Mouse (Mus musculus) forebrain, embryonic 13.5 days (tissue): Measurements from ENCODE around the gene Cyth1. TPM values are rescaled to one million over a fixed set of nuclear protein-coding genes. Genes with fewer than 3 reads are reported as not detected.
A peak's percentile ranks its signal among the peaks of the same experiment; 100 is the strongest.

Experiments used
- ATAC-seq: fragments of 200-750 bp; cut with Nextera tagmentation; 2 replicates; pipeline ENCODE4 v1.8.0; 2017
- H3K27ac ChIP-seq: fragments of 300-500 bp; sonication (generic); 2 replicates; pipeline ENCODE4 v1.5.1; 2015; ENCODE audit warnings: inconsistent platforms, mild to moderate bottlenecking, moderate library complexity
- H3K27me3 ChIP-seq: fragments of 300-500 bp; sonication (generic); 2 replicates; pipeline ENCODE4 v1.6.1; 2015; ENCODE audit warnings: mild to moderate bottlenecking, inconsistent platforms
- H3K36me3 ChIP-seq: fragments of 300-500 bp; sonication (generic); 2 replicates; pipeline ENCODE4 v1.6.1; 2015; ENCODE audit warnings: mild to moderate bottlenecking, inconsistent platforms; ENCODE audit not compliant: poor library complexity, severe bottlenecking
- H3K4me1 ChIP-seq: fragments of 300-500 bp; sonication (generic); 2 replicates; pipeline ENCODE4 v1.6.1; 2015; ENCODE audit warnings: inconsistent platforms
- H3K4me2 ChIP-seq: fragments of 300-500 bp; sonication (generic); 2 replicates; pipeline ENCODE4 v1.6.1; 2015; ENCODE audit warnings: inconsistent platforms, mild to moderate bottlenecking, moderate library complexity
- H3K4me3 ChIP-seq: fragments of 300-500 bp; sonication (generic); 2 replicates; pipeline ENCODE4 v1.5.1; 2015; ENCODE audit warnings: mild to moderate bottlenecking, inconsistent platforms
- H3K9ac ChIP-seq: fragments of 300-500 bp; sonication (generic); 2 replicates; pipeline ENCODE4 v1.6.1; 2015; ENCODE audit warnings: mild to moderate bottlenecking, inconsistent platforms
- H3K9me3 ChIP-seq: fragments of 300-500 bp; sonication (generic); replicated peaks from 2 replicates; pipeline ENCODE4 v1.6.1; 2016; ENCODE audit warnings: inconsistent platforms
- WGBS: fragments of 180-500 bp; shearing (Covaris S2); methylation state at CpG from one replicate; pipeline ENCODE4 v1.1.7; 2015; 5-methylcytosine and 5-hydroxymethylcytosine counted together
- polyA plus RNA-seq: library from polyadenylated mRNA; unstranded; fragments of >200 nt; fragmentation: Nextera tagmentation; extraction: Ambion mirVana; gene quantifications from 2 replicates; pipeline ENCODE4 v1.2.1, GENCODE M21; 2015

The Cyth1 gene
- polyA plus RNA-seq, 1 experiment from 2014 or later: 22.7 TPM

DNA sequence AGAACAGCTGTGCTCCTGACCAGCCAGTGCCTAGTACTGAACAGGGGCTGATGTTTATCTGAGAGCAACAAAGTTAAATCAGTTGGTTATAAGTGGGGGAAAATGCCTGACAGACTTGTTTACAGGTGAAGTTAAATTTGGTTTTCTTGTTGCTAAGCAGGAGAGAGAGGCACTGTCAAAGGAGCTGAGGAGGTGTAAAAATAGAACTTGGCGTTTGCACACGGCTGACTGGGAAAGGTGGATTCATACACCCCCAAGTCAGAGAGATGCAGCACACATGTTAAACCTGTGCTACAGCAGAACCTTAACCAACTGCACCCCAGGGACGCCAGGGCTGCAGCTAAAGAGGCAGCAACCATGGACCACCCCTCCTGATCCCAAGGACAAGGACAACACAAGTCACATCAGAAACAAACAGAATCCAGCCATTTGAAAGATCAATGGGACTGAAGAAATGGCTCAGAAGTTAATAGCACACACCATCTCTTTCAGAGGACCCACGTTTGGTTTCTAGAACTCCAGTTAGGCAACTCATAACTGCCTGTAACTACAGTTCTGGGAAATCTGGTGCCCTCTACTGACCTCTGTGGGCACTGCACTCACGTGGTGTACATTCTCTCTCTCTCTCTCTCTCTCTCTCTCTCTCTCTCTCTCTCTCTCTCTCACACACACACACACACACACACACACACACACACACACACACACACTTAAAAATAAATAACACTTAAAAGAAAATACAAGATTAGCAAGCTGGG is 96.8 kb downstream of the Cyth1 start:
- no peak overlapping the region for H3K4me3 ChIP-seq
- no peaks in the 10 kb centered on the region for H3K27me3 ChIP-seq
- no peak overlapping the region for H3K9ac ChIP-seq
- 88% methylated on average over 5 of the region's 5 CpGs for WGBS
- H3K4me1 ChIP-seq: peaks cover 6% of the 10 kb centered on the region; the same call in 1 of the 2 replicates
- no peaks in the 10 kb centered on the region for H3K36me3 ChIP-seq
- H3K27ac ChIP-seq: no peak overlapping the region
- ATAC-seq: no peak
- H3K9me3 ChIP-seq: peaks cover 6% of the 10 kb centered on the region
- H3K4me2 ChIP-seq: no peak overlapping the region

DNA sequence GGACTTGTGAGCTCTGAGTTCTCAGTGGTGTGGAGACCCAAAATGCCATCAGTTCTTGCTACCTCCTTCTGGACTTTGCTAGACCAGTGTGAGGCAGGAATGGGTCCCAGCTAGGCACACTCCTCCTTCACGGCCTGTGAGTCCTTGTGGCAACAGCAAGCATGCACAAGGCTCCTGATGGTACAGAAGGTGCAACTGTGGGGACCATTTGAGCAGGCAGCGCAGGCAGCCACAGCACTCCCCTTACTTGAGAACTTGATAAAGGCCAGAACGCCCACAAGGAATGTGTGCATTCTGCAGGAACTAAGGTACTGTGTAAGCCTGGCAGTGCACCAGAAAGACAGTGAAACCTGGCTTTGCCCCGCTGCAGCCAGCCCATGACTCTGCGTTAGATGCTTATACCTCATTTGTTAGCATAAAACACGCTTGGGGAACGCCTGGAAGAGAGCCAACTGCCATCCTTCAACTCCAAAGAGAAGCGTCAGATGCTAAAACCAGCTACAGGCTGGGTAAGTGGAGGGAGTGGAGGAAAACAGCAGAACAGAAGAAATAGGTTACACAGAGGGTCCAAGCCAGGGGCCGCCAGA is 98.2 kb downstream of the Cyth1 start:
- no peaks in the 10 kb centered on the region for H3K9me3 ChIP-seq
- H3K36me3 ChIP-seq: no peaks in the 10 kb centered on the region
- WGBS: 60% methylated on average over 9 of the region's 9 CpGs
- H3K27ac ChIP-seq: peak overlapping the region; percentile 28; the same call in 1 of the 2 replicates
- ATAC-seq: no peak
- no peak overlapping the region for H3K9ac ChIP-seq
- H3K27me3 ChIP-seq: no peaks in the 10 kb centered on the region
- H3K4me2 ChIP-seq: no peak overlapping the region
- H3K4me3 ChIP-seq: no peak overlapping the region
- H3K4me1 ChIP-seq: peaks cover 6% of the 10 kb centered on the region; the same call in 1 of the 2 replicates

DNA sequence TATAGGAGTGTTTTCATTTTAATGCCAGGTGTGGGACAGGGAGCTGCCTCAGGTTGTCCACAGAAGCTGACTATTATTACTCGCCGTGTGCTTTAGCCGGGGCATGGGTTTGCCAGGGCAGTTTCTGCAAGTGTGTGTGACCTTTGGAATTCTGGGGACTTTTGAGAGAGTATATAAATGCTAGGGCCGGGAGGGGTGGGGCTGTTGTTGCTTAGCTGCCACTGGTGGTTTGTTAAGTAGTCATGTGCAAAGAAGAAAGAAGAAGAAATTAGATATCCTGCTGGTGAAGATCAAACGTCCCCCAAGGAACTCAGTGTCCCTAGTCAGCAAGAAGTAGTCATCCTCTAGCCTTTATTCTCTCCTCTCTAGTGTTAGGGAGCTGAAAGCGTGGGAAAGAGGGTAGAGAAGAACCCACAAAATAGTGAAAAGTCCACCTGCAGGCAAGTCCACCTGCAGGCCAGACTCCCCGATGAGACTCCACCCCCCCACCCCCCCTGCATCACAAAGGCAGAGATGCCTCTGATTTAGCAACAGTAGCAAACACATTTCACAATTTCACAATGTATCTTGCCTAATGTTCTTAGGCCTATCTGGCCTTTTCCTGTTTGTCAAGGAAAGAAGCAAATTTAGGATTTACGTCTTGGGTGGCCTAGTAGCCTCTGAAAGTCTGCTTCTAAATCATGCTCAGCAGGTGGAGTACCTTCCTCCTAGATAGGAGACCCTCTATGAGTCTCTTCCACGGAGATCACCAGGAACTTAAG is 100.3 kb downstream of the Cyth1 start:
- 70% methylated on average over 9 of the region's 9 CpGs for WGBS
- no peak overlapping the region for H3K27ac ChIP-seq
- no peaks in the 10 kb centered on the region for H3K9me3 ChIP-seq
- no peak overlapping the region for H3K4me2 ChIP-seq
- H3K9ac ChIP-seq: no peak overlapping the region
- H3K4me1 ChIP-seq: peaks cover 6% of the 10 kb centered on the region; the same call in 1 of the 2 replicates
- no peak overlapping the region for H3K4me3 ChIP-seq
- no peaks in the 10 kb centered on the region for H3K36me3 ChIP-seq
- no peak for ATAC-seq
- no peaks in the 10 kb centered on the region for H3K27me3 ChIP-seq

DNA sequence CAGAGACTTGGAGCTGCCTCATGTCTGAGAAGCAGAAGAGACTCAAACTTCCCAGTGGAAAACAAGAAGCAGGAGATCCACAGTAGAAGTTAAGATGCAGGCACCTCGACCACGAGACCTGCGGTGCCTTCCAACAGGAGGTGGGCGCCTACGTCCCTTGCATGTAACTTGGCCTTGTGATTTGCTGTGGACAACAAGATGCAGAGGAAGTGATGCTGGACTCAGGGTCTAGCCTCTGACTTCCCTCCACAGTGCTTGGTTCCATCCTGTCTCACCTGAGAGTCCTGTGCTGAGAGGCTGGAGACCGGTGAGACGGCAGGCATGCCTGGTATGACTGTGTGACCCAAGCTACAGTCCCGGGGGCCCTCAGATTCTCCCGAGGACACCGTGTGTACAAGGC is 101.9 kb downstream of the Cyth1 start:
- 93% methylated on average over 10 of the region's 10 CpGs for WGBS
- H3K9me3 ChIP-seq: no peaks in the 10 kb centered on the region

DNA sequence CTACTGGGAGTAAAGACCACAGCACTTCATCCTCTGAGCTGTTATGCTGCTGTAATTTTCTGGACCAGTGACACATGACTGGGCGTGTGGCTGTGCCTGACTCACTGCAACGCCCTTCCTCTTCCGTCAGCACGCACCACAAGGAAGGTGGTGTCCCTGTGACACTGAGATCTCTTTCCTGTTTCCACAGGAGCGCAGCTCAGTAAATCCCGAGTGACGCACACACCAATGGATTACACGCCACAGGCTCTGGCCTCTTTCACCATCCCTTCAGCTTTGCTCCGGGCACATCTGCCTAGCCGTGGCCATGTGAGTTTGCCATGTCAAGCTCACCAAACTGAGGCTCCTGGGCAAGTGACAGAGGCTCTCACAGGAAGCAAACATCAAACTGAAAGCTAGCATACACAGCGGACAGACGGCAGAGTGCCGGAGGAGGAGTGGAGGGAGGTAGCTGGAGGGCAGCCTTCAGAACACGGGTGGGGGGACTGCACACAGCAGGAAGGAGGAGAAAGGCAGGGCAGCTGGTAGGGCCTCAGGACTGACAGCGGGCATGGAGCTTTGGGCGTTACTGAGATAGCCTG is 102.5 kb downstream of the Cyth1 start:
- Histone ChIP-seq H3K9ac (no peak overlapping the region), H3K27ac (no peak overlapping the region), H3K4me1 (peaks cover 14% of the 10 kb centered on the region), H3K36me3 (no peaks in the 10 kb centered on the region), H3K9me3 (no peaks in the 10 kb centered on the region), H3K4me2 (no peak overlapping the region), H3K27me3 (no peaks in the 10 kb centered on the region), H3K4me3 (no peak overlapping the region)
- ATAC-seq: no peak
- 87% methylated on average over 16 of the region's 16 CpGs for WGBS

More for the DNA sequence above, 101.9 kb downstream of the Cyth1 start:
- Histone ChIP-seq H3K27me3 (no peaks in the 10 kb centered on the region), H3K36me3 (no peaks in the 10 kb centered on the region), H3K4me1 (peaks cover 14% of the 10 kb centered on the region), H3K4me3 (no peak overlapping the region), H3K4me2 (no peak overlapping the region), H3K27ac (no peak overlapping the region), H3K9ac (no peak overlapping the region)
- ATAC-seq: no peak

DNA sequence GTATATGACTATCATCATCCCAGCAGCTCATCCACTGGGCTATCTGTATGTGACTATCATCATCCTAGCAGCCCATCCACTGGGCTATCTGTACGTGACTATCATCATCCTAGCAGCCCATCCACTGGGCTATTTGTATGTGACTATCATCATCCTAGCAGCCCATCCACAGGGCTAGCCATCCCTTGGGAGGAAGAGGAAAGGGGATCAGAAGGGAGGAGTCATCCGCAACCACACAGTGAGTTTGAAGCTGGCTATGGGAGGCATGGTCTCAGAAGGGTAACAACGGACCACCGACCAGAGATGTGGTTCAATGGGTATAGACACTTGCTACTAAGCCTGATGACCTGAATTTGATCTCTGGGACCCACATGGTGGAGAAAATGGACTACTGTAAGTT is 103.3 kb downstream of the Cyth1 start:
- no peaks in the 10 kb centered on the region for H3K36me3 ChIP-seq
- no peak overlapping the region for H3K4me2 ChIP-seq
- no peak overlapping the region for H3K9ac ChIP-seq
- H3K27me3 ChIP-seq: no peaks in the 10 kb centered on the region
- no peak for ATAC-seq
- H3K4me1 ChIP-seq: peaks cover 10% of the 10 kb centered on the region
- no peaks in the 10 kb centered on the region for H3K9me3 ChIP-seq
- H3K27ac ChIP-seq: no peak overlapping the region
- H3K4me3 ChIP-seq: no peak overlapping the region
- 91% methylated on average over 4 of the region's 4 CpGs for WGBS

DNA sequence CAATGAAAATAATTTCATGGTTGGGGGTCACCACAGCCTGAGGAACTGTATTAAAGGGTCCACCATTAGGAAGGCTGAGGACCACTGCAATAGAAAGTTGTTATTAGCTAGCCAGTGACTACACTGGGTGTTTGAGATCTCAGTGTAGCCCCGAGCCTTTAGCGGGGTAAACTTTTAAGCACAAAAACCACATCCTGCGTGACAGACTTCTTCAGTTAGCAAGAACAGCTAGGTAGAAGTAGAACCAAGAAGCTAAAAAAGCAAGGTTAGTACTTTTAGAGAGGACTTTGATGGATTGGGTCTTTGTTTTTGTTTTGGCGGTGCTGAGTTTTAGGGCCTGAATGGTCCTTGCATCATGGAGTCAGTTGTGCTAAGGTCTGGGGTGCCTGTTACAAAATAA is 104.7 kb downstream of the Cyth1 start:
- 96% methylated on average over 4 of the region's 4 CpGs for WGBS
- Histone ChIP-seq H3K27ac (no peak overlapping the region), H3K4me3 (no peak overlapping the region), H3K9ac (no peak overlapping the region), H3K27me3 (no peaks in the 10 kb centered on the region), H3K4me2 (no peak overlapping the region), H3K4me1 (peaks cover 8% of the 10 kb centered on the region; the same call in 1 of the 2 replicates), H3K36me3 (no peaks in the 10 kb centered on the region), H3K9me3 (peaks cover 5% of the 10 kb centered on the region; the same call in 1 of the 2 replicates)
- no peak for ATAC-seq

DNA sequence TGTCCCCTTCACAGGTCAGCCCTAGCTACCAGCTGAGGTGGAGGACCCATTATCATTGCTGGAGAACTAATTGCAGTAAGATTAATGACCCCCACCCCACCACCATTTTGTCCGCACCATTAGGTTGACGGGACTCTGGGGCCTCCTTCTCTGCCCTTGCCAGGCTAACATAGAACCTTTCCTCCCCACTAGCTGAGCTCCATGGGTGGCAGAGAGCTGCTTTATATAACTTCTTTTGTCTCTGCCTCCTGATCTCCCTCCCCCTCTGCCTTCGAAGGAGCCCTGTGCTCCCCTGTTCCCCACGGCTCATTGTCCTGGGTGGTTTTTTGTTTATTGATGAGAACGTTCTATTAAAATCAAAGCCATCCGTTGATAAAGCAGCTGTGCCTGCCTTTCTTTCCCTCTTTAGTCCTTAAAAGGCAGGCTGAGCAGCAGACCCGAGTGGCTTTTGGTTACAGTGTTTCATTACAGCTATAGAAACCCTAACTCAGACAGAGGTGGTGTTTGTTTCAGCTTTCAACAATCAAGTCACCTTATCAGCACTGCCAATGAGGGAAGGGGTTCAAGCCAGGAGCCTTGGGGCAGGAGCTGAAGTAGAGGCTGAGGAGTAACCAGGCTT is 105.7 kb downstream of the Cyth1 start:
- no peaks in the 10 kb centered on the region for H3K36me3 ChIP-seq
- H3K4me3 ChIP-seq: no peak overlapping the region
- H3K27ac ChIP-seq: peak overlapping the region; percentile 15
- no peak overlapping the region for H3K4me2 ChIP-seq
- H3K9ac ChIP-seq: peak overlapping the region; percentile 26; the same call in 1 of the 2 replicates
- H3K4me1 ChIP-seq: peaks cover 8% of the 10 kb centered on the region; the same call in 1 of the 2 replicates
- no peak for ATAC-seq
- WGBS: 5% methylated on average over 7 of the region's 7 CpGs
- no peaks in the 10 kb centered on the region for H3K27me3 ChIP-seq
- H3K9me3 ChIP-seq: peaks cover 7% of the 10 kb centered on the region; the same call in 1 of the 2 replicates

DNA sequence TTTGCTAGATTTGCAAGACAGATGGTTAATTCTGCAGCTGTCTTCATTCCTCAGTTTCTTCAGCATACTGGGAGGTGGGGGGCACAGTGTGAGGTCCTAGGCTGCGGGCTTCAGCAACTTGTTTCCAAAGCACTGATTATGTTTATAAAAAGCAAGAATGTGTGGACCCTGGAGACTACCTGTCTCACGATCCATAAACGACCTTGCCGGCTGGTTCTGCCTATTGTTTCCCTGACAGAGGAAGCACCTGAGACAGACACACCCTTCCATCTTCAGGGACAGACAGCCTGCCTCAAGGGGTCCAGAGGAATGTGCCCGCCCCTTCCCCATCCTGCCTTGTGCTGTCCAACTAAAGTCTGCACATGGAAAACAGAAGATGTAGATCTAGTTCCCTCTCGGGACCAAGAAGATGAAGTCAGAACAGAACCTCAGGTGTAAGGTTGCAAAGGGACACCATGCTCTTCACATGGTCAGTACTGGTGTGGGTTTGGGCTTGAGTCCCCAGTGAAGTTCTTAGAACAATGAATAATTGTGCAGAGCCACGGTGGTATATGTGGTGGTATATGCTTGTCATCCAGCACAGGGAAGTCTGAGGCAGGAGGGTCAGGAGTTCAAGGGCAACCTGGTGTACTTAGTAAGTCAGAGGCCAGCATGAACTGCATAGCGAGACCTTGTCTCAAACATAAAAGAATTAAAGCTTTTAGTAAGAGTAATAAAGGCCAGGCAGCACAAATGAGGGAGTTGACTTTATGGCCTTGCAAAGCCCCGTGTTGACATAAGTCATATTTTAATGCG is 107.4 kb downstream of the Cyth1 start:
- H3K4me2 ChIP-seq: no peak overlapping the region
- H3K27me3 ChIP-seq: no peaks in the 10 kb centered on the region
- 90% methylated on average over 10 of the region's 10 CpGs for WGBS
- peaks cover 8% of the 10 kb centered on the region; the same call in 1 of the 2 replicates for H3K4me1 ChIP-seq
- H3K9ac ChIP-seq: no peak overlapping the region
- H3K9me3 ChIP-seq: peaks cover 7% of the 10 kb centered on the region; the same call in 1 of the 2 replicates
- ATAC-seq: no peak
- no peaks in the 10 kb centered on the region for H3K36me3 ChIP-seq
- no peak overlapping the region for H3K27ac ChIP-seq
- no peak overlapping the region for H3K4me3 ChIP-seq

DNA sequence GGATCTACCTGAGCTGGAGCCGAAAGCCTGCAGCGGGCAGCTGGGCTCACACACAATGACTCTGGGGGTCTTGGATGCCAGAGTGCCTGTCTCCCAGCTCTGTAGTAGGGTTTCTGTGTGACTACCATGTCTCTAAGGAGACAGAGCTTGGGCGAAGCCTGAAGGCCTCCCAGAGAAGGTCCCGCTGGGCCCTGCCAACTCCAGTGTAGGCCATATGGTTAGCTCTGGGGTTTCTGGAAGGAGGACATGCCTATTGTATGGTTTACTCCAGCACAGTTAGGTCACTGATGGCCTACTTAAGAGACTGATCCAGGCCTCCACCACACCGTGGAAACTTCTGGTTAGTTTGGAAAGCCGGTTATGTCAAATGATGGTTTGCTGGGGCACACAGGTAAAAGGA is 110.0 kb downstream of the Cyth1 start:
- Histone ChIP-seq H3K36me3 (no peaks in the 10 kb centered on the region), H3K4me2 (no peak overlapping the region), H3K9me3 (peaks cover 7% of the 10 kb centered on the region; the same call in 1 of the 2 replicates), H3K4me3 (no peak overlapping the region), H3K4me1 (peaks cover 16% of the 10 kb centered on the region), H3K27me3 (no peaks in the 10 kb centered on the region), H3K27ac (no peak overlapping the region), H3K9ac (no peak overlapping the region)
- WGBS: 97% methylated on average over 6 of the region's 6 CpGs
- no peak for ATAC-seq

DNA sequence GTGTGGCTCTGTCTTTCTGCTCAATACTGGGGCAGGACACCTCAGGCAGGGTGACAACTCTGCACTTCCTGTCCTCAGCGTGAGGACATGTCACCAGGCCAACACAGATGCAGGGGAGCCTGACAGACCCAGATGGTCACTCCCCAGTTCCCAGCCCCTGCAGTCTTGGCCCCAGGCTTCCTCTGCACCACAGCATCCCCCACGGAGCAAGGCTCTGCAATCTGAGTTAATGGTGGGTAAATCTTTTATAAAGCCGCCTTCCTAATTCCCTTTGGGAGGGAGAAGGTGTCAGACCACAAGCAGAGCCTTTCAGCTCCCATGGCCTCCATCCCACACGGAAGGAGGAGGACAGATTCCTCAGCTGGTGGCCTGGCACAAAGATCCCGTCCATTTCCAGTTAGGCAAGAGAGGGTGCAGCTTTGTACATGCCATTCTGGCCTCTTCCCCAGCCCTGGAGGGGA is 112.2 kb downstream of the Cyth1 start:
- peaks cover 7% of the 10 kb centered on the region; the same call in 1 of the 2 replicates for H3K9me3 ChIP-seq
- no peak overlapping the region for H3K4me3 ChIP-seq
- no peak overlapping the region for H3K4me2 ChIP-seq
- ATAC-seq: no peak
- H3K36me3 ChIP-seq: no peaks in the 10 kb centered on the region
- H3K27me3 ChIP-seq: no peaks in the 10 kb centered on the region
- peaks cover 17% of the 10 kb centered on the region for H3K4me1 ChIP-seq
- no peak overlapping the region for H3K27ac ChIP-seq
- WGBS: 43% methylated on average over 5 of the region's 5 CpGs
- H3K9ac ChIP-seq: no peak overlapping the region
